Mouse (Mus musculus): Measurements from ENCODE around the gene Rock2. TPM values are rescaled to one million over a fixed set of nuclear protein-coding genes. Genes with fewer than 3 reads are reported as not detected.

Gene Rock2
- total RNA-seq, 1 experiment, result 44.5 TPM

GRCm38 (mm10) chr12:16907282-16907846 is 12.7 kb downstream of the Rock2 start:
- H3K9ac ChIP-seq (ENCODE audit: insufficient read depth, low read depth, low read length, poor library complexity, severe bottlenecking), result no peak overlapping the region
- H3K27ac ChIP-seq (ENCODE audit: insufficient read depth, low read depth, low read length, poor library complexity, severe bottlenecking), result no peak overlapping the region
- in situ Hi-C loops (cut with MboI; ENCODE audit: low sequenced_read_pairs in 2 of 2, unreplicated experiment in 2 of 2), result loop anchor here in 1 of 2 experiments (10.0 kb wide), 1 partner anchor 77 kb away; no protein-coding TSS in a partner anchor
- no peaks in the 10 kb centered on the region for H3K4me1 ChIP-seq (ENCODE audit: control insufficient read depth in 2 of 2, insufficient read depth in 2 of 2, low read length in 2 of 2, poor library complexity in 1 of 2)
- no peaks in the 10 kb centered on the region for H3K9me3 ChIP-seq (ENCODE audit: control insufficient read depth, insufficient read depth, low read depth, low read length)
- DNase-seq (ENCODE audit: low read depth, low spot score), result no peak
- no peak overlapping the region for H3K4me3 ChIP-seq (ENCODE audit: insufficient read depth in 1 of 2, low read depth in 1 of 2, low read length in 2 of 2, poor library complexity in 1 of 2, severe bottlenecking in 1 of 2)
- no peak for TF ChIP-seq ZNF384 (IDR thresholded peaks at IDR 0.05; ENCODE audit: low read depth, low read length)
- peak; percentile 97 for TF ChIP-seq MAFK (IDR thresholded peaks at IDR 0.05; ENCODE audit: insufficient read depth, low read depth, low read length)
- no peak for TF ChIP-seq HCFC1 (IDR thresholded peaks at IDR 0.05; ENCODE audit: borderline replicate concordance, insufficient read depth, low read length)
- no peaks in the 10 kb centered on the region for H3K36me3 ChIP-seq (ENCODE audit: control insufficient read depth, insufficient read depth, low read length, poor library complexity, severe bottlenecking)

DNA sequence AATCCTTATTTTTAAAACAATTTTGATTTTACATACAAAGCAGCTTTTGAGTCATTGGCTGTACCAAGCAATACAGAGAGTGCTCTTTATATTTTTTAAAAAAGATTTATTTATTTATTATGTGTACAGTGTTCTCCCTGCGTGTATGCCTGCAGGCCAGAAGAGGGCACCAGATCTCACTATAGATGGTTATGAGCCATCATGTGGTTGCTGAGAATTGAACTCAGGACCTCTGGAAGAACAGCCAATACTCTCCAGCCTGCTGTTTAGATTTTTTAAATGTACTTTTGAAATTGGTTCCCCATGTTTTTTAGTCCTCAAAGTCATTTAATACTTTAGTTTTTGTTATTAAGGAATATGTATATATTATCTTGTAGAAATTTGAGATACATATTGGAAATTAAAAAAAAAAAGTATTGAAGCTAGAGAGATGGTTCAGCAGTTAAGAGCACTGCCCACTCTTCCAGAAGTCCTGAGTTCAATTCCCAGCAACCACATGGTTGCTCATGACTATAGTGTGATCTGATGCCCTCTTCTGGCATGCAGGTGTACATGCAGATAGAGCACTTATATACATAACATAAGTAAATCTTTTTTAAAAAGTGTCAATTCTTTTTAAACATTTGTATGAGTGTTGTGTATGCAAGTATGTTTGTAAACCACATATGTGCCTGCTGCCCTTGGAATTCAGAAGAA is 13.4 kb downstream of the Rock2 start:
- H3K9ac ChIP-seq (ENCODE audit: insufficient read depth, low read depth, low read length, poor library complexity, severe bottlenecking), result no peak overlapping the region
- H3K27ac ChIP-seq (ENCODE audit: insufficient read depth, low read depth, low read length, poor library complexity, severe bottlenecking), result no peak overlapping the region
- TF ChIP-seq CHD2 (IDR thresholded peaks at IDR 0.05; ENCODE audit: low read depth, low read length) (no peak), ZNF384 (IDR thresholded peaks at IDR 0.05; ENCODE audit: low read depth, low read length) (no peak), HCFC1 (IDR thresholded peaks at IDR 0.05; ENCODE audit: borderline replicate concordance, insufficient read depth, low read length) (no peak), ZC3H11A (IDR thresholded peaks at IDR 0.05; ENCODE audit: borderline replicate concordance, low read depth, low read length) (no peak), MAFK (IDR thresholded peaks at IDR 0.05; ENCODE audit: insufficient read depth, low read depth, low read length) (no peak)
- H3K4me3 ChIP-seq (ENCODE audit: insufficient read depth in 1 of 2, low read depth in 1 of 2, low read length in 2 of 2, poor library complexity in 1 of 2, severe bottlenecking in 1 of 2), result no peak overlapping the region
- in situ Hi-C loops (cut with MboI; ENCODE audit: low sequenced_read_pairs in 2 of 2, unreplicated experiment in 2 of 2), result loop anchor here in 1 of 2 experiments (10.0 kb wide), 1 partner anchor 77 kb away; no protein-coding TSS in a partner anchor
- no peaks in the 10 kb centered on the region for H3K4me1 ChIP-seq (ENCODE audit: control insufficient read depth in 2 of 2, insufficient read depth in 2 of 2, low read length in 2 of 2, poor library complexity in 1 of 2)
- DNase-seq (ENCODE audit: low read depth, low spot score), result no peak
- no peaks in the 10 kb centered on the region for H3K9me3 ChIP-seq (ENCODE audit: control insufficient read depth, insufficient read depth, low read depth, low read length)
- H3K36me3 ChIP-seq (ENCODE audit: control insufficient read depth, insufficient read depth, low read length, poor library complexity, severe bottlenecking), result no peaks in the 10 kb centered on the region

- Histone ChIP-seq H3K9ac (ENCODE audit: insufficient read depth, low read depth, low read length, poor library complexity, severe bottlenecking) (no peak overlapping the region), H3K36me3 (ENCODE audit: control insufficient read depth, insufficient read depth, low read length, poor library complexity, severe bottlenecking) (no peaks in the 10 kb centered on the region), H3K9me3 (ENCODE audit: control insufficient read depth, insufficient read depth, low read depth, low read length) (no peaks in the 10 kb centered on the region), H3K4me3 (ENCODE audit: insufficient read depth in 1 of 2, low read depth in 1 of 2, low read length in 2 of 2, poor library complexity in 1 of 2, severe bottlenecking in 1 of 2) (no peak overlapping the region), H3K4me1 (ENCODE audit: control insufficient read depth in 2 of 2, insufficient read depth in 2 of 2, low read length in 2 of 2, poor library complexity in 1 of 2) (no peaks in the 10 kb centered on the region), H3K27ac (ENCODE audit: insufficient read depth, low read depth, low read length, poor library complexity, severe bottlenecking) (no peak overlapping the region)
- TF ChIP-seq ZC3H11A (IDR thresholded peaks at IDR 0.05; ENCODE audit: borderline replicate concordance, low read depth, low read length), result no peak
- no peak for DNase-seq (ENCODE audit: low read depth, low spot score)
- in situ Hi-C loops (cut with MboI; ENCODE audit: low sequenced_read_pairs in 2 of 2, unreplicated experiment in 2 of 2), result no loop called here
These were observed 16.8 kb downstream of the Rock2 start for GRCm38 (mm10) chr12:16911524-16911923.

DNA sequence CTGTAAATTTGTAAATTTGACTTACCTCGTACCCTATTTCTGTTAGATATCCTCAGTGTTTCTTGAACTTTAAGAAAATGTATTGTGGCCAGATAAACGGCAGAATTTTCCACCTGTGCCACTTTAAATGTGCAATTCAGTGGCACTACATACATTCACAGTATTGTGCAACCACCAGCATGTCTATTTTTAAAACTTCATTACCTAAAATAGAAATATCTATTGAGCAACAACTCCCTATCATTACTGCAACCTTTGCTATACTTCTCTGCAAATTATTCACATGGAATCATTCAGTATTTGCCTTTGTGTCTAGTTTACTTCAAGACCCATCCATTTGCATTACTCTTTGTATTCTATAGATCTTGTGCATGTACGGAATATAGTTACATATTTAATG is 17.9 kb downstream of the Rock2 start:
- DNase-seq (ENCODE audit: low read depth, low spot score), result no peak
- Histone ChIP-seq H3K27ac (ENCODE audit: insufficient read depth, low read depth, low read length, poor library complexity, severe bottlenecking) (no peak overlapping the region), H3K9me3 (ENCODE audit: control insufficient read depth, insufficient read depth, low read depth, low read length) (no peaks in the 10 kb centered on the region), H3K4me3 (ENCODE audit: insufficient read depth in 1 of 2, low read depth in 1 of 2, low read length in 2 of 2, poor library complexity in 1 of 2, severe bottlenecking in 1 of 2) (no peak overlapping the region), H3K4me1 (ENCODE audit: control insufficient read depth in 2 of 2, insufficient read depth in 2 of 2, low read length in 2 of 2, poor library complexity in 1 of 2) (no peaks in the 10 kb centered on the region), H3K9ac (ENCODE audit: insufficient read depth, low read depth, low read length, poor library complexity, severe bottlenecking) (no peak overlapping the region), H3K36me3 (ENCODE audit: control insufficient read depth, insufficient read depth, low read length, poor library complexity, severe bottlenecking) (no peaks in the 10 kb centered on the region)
- in situ Hi-C loops (cut with MboI; ENCODE audit: low sequenced_read_pairs in 2 of 2, unreplicated experiment in 2 of 2), result no loop called here
- no peak for TF ChIP-seq MAFK (IDR thresholded peaks at IDR 0.05; ENCODE audit: insufficient read depth, low read depth, low read length)
- TF ChIP-seq ZNF384 (IDR thresholded peaks at IDR 0.05; ENCODE audit: low read depth, low read length), result no peak
- no peak for TF ChIP-seq HCFC1 (IDR thresholded peaks at IDR 0.05; ENCODE audit: borderline replicate concordance, insufficient read depth, low read length)
- TF ChIP-seq ZC3H11A (IDR thresholded peaks at IDR 0.05; ENCODE audit: borderline replicate concordance, low read depth, low read length), result no peak
- no peak for TF ChIP-seq CHD2 (IDR thresholded peaks at IDR 0.05; ENCODE audit: low read depth, low read length)

Measured in ES-E14 (cell line).